Mouse (Mus musculus): ENCODE measurements around the gene Esyt1.

DNA sequence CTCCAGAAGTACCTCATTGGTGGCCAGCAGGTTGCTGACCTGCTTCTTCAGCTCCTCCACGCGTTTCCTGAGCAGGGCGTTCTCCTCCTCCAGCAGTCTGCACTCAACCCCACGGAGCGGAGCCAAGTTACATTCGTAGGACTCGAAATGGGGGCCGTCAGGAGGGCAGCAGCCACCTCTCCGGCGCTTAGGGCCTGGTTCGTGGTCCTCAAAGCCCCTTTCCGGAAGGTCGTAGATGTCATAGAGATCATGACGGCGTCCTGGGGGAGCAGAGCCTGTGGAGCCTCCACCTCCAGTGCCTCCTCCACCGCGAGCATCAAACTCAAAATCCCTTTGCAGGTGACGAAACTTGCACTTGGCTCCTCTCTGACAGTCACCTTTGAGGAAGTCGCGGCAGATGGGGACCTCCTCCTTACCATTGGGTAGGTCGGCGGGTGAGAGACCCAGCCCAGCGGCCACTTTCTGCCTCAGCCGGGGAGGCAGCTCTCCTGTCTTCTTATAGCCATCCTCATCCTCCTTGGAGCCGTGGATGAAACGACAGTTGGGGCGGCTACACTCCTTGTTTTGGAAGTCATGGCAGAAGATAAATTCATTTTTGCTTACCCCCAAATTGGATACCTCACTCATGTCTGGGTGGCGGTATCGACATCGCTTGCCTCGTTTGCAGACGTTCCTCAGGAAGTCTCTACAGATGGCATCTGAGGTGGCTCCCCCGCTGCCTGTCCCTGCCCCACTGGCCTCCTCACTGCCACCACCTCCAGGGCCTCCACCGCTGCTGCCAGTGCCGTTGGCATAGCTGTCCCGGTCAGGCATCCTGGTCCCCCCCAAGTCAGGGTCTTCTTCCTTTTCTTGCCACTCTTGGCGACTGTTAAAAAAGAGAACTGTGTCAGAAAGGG lies 19.3 kb upstream of the Esyt1 start:
- TF ChIP-seq CTCF (conservative IDR thresholded peaks at IDR 0.05 in 1 of 2, IDR thresholded peaks at IDR 0.05 in 1 of 2; ENCODE audit: low read depth in 2 of 2, low read length in 2 of 2): no peak
- no peak for TF ChIP-seq UBTF (IDR thresholded peaks at IDR 0.05; ENCODE audit: low read depth, low read length)

All from CH12.LX (cell line).